ENCODE assay signal across 23 mouse cellular contexts in the genomic region with DNA sequence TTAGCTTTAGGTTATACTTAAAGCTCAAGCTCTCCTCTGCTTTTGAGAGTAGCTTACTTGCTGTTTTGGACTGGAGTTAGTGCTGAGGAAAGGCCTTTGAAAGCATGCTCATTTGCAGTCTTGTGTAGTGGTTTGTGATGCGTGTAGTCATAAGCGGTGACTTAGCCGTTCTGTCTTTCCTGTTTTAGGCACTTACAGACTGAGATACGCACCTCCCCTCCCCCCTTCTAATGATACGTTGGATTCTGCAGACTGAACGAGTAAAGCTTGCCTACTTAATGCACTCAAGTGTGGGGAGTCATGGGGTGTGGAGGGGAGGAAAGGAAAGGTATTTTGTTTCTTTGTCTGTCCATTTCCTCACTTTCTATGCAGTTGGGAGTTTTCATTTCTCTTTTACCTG. TPM values are rescaled to one million over a fixed set of nuclear protein-coding genes. Genes with fewer than 3 reads are reported as not detected.
DNase-seq lines count a peak whose midpoint lies in the region; ATAC-seq and TF ChIP-seq lines count a peak whose summit lies in the region.
"Had no signal": no experiment of that assay in that cellular context is flagged by ENCODE, and none has a peak within 500 bp of the region (broad histone marks: within the 10 kb centered on the region; RNA-seq: fewer than 3 reads in every experiment).

No protein-coding gene starts in this region.

- no peak overlapping the region for H3K4me3 ChIP-seq in intestine, embryonic 14.5 days (ENCODE audit: low read depth, low read length)
- no peak overlapping the region for H3K4me3 ChIP-seq in intestine, postnatal 0 days (ENCODE audit: low read depth, low read length)
- H3K4me3 ChIP-seq in lung, postnatal 0 days (ENCODE audit: low read depth, low read length): no peak overlapping the region
- H3K4me3 ChIP-seq: forebrain, embryonic 10.5 days; gastrocnemius, adult 2 months; heart, embryonic 13.5 days; layer of hippocampus, adult 2 months; midbrain, embryonic 12.5 days had no signal

- 75% methylated on average over 6 of the region's 6 CpGs for WGBS in intestine, embryonic 14.5 days
- 78% methylated on average over 6 of the region's 6 CpGs for WGBS in intestine, postnatal 0 days
- WGBS in lung, postnatal 0 days: 47% methylated on average over 6 of the region's 6 CpGs

- no peak overlapping the region for H3K27ac ChIP-seq in intestine, embryonic 14.5 days (ENCODE audit: low read depth)
- no peak overlapping the region for H3K27ac ChIP-seq in intestine, postnatal 0 days (ENCODE audit: low read depth, low read length)
- no peak overlapping the region for H3K27ac ChIP-seq in lung, postnatal 0 days (ENCODE audit: low read length)
- H3K27ac ChIP-seq: forebrain, embryonic 10.5 days; gastrocnemius, adult 2 months; heart, embryonic 13.5 days; layer of hippocampus, adult 2 months; macrophage; midbrain, embryonic 12.5 days had no signal

- no peaks in the 10 kb centered on the region for H3K4me1 ChIP-seq in intestine, embryonic 14.5 days (replicated peaks; ENCODE audit: control insufficient read depth, insufficient read depth, low read length)
- H3K4me1 ChIP-seq in intestine, postnatal 0 days (replicated peaks; ENCODE audit: control insufficient read depth, insufficient read depth, low read length): no peaks in the 10 kb centered on the region
- H3K4me1 ChIP-seq in lung, postnatal 0 days (ENCODE audit: insufficient read depth, low read depth, low read length): no peaks in the 10 kb centered on the region
- H3K4me1 ChIP-seq: forebrain, embryonic 10.5 days; midbrain, embryonic 12.5 days had no signal

- peaks cover 46% of the 10 kb centered on the region for H3K36me3 ChIP-seq in intestine, embryonic 14.5 days (ENCODE audit: control insufficient read depth, insufficient read depth, low read length)
- H3K36me3 ChIP-seq in intestine, postnatal 0 days (ENCODE audit: control insufficient read depth, insufficient read depth): peaks cover 57% of the 10 kb centered on the region
- peaks cover 13% of the 10 kb centered on the region; the same call in 1 of the 2 replicates for H3K36me3 ChIP-seq in lung, postnatal 0 days (ENCODE audit: insufficient read depth, low read length)

- no peaks in the 10 kb centered on the region for H3K27me3 ChIP-seq in intestine, embryonic 14.5 days (replicated peaks; ENCODE audit: control insufficient read depth, insufficient read depth, low read length)
- no peaks in the 10 kb centered on the region for H3K27me3 ChIP-seq in intestine, postnatal 0 days (replicated peaks; ENCODE audit: control insufficient read depth, insufficient read depth, low read length)
- no peaks in the 10 kb centered on the region for H3K27me3 ChIP-seq in lung, postnatal 0 days (replicated peaks; ENCODE audit: insufficient read depth, low read length)
- H3K27me3 ChIP-seq: heart, embryonic 13.5 days; midbrain, embryonic 12.5 days had no signal

- TF ChIP-seq EP300 in lung, postnatal 0 days (IDR thresholded peaks at IDR 0.05): no peak

- H3K9me3 ChIP-seq in intestine, embryonic 14.5 days (ENCODE audit: control insufficient read depth, low read length): no peaks in the 10 kb centered on the region
- H3K9me3 ChIP-seq in intestine, postnatal 0 days (ENCODE audit: control insufficient read depth): no peaks in the 10 kb centered on the region
- H3K9me3 ChIP-seq in lung, postnatal 0 days (ENCODE audit: low read length): no peaks in the 10 kb centered on the region
- H3K9me3 ChIP-seq: forebrain, embryonic 10.5 days; G1E; heart, embryonic 13.5 days; midbrain, embryonic 12.5 days had no signal

- no peak for TF ChIP-seq CTCF in intestine, postnatal 0 days (IDR thresholded peaks at IDR 0.05; ENCODE audit: low read depth)
- TF ChIP-seq CTCF in lung, postnatal 0 days (IDR thresholded peaks at IDR 0.05): no peak

- H3K4me2 ChIP-seq in intestine, embryonic 14.5 days (ENCODE audit: low read length): no peak overlapping the region
- H3K4me2 ChIP-seq in intestine, postnatal 0 days (replicated peaks; ENCODE audit: low read depth): no peak overlapping the region
- no peak overlapping the region for H3K4me2 ChIP-seq in lung, postnatal 0 days (replicated peaks; ENCODE audit: low read depth, low read length)
- H3K4me2 ChIP-seq: heart, embryonic 13.5 days; midbrain, embryonic 12.5 days had no signal

- H3K9ac ChIP-seq in intestine, embryonic 14.5 days (ENCODE audit: low read length): no peak overlapping the region
- H3K9ac ChIP-seq in intestine, postnatal 0 days (ENCODE audit: low read depth, low read length): no peak overlapping the region
- H3K9ac ChIP-seq in lung, postnatal 0 days (replicated peaks; ENCODE audit: low read depth): no peak overlapping the region
- H3K9ac ChIP-seq: heart, embryonic 13.5 days; midbrain, embryonic 12.5 days had no signal

- ATAC-seq in intestine, embryonic 14.5 days (replicated peaks; ENCODE audit: low FRiP score, low TSS enrichment, low read depth): no peak
- no peak for ATAC-seq in intestine, postnatal 0 days
- peak; percentile 64; the same call in 1 of the 2 replicates for ATAC-seq in lung, postnatal 0 days
- ATAC-seq: activated CD4-positive, CD25-positive, alpha-beta regulatory T cell, adult 4 months had no signal

- DNase-seq in intestine, embryonic 14.5 days (ENCODE audit: low spot score): peak; percentile 15
- peak; percentile 15 for DNase-seq in lung, postnatal 0 days (ENCODE audit: low spot score)
- DNase-seq in lung, postnatal 14 days: no peak
- peak; percentile 23 to 37 for DNase-seq in B cell, adult 2 months
- peak; percentile 22 for DNase-seq in brain, adult 2 months (ENCODE audit: low read depth, low spot score)
- DNase-seq in gastrocnemius, postnatal 25 days: no peak
- no peak for DNase-seq in adrenal gland, adult 2 months
- DNase-seq: adrenal gland, postnatal 25 days; cerebellum, adult 18-20 months; cerebellum, postnatal 25 days; gastrocnemius, adult 2 months; heart, postnatal 36 days; kidney, postnatal 14 days; layer of hippocampus, postnatal 36 days; thymus, postnatal 36 days had no signal

RNA-seq across cellular contexts. Expression of a gene that starts 41.7 kb away (rescaled TPM):
- polyA plus RNA-seq in intestine, embryonic 14.5 days (2014; fragmentation: Nextera tagmentation; extraction: Ambion mirVana): 3.5 and 4.0 TPM in 2 replicates
- 1.5 and 1.6 TPM in 2 replicates for polyA plus RNA-seq in intestine, postnatal 0 days (2015; fragmentation: Nextera tagmentation; extraction: Ambion mirVana)
- polyA plus RNA-seq in lung, postnatal 0 days (2015; fragmentation: Nextera tagmentation; extraction: Ambion mirVana): 1.7 and 2.0 TPM in 2 replicates
- total RNA-seq in gastrocnemius, postnatal 25 days (2021): 1 to 10 TPM; 6.0 to 6.6 TPM
- 10 to 100 TPM; 13.3 to 21.2 TPM for total RNA-seq in adrenal gland, adult 2 months (2021)
- 17.2 and 18.3 TPM in 2 replicates for polyA plus RNA-seq in adrenal gland, adult 2 months (2012; rRNA removed)

Comparison
In these comparisons a context has a peak if more than half of its experiments do, and no peak if none do; other contexts are left out.
1. DNase-seq: peak in intestine, embryonic 14.5 days (single experiment), lung, postnatal 0 days (single experiment), B cell, adult 2 months (2 of 2) and brain, adult 2 months (single experiment); none in lung, postnatal 14 days (single experiment), gastrocnemius, postnatal 25 days (single experiment) and adrenal gland, adult 2 months (single experiment).